Mouse (Mus musculus) neural tube, embryonic 11.5 days (tissue): ENCODE measurements around the gene Set. TPM values are rescaled to one million over a fixed set of nuclear protein-coding genes. Genes with fewer than 3 reads are reported as not detected.
A peak's percentile ranks its signal among the peaks of the same experiment; 100 is the strongest.

Experiments used
- ATAC-seq: fragments of 200-750 bp; cut with Nextera tagmentation; 2 replicates; pipeline ENCODE4 v1.8.0; 2017; ENCODE audit warnings: moderate number of reproducible peaks, mild to moderate bottlenecking, moderate TSS enrichment, moderate library complexity; ENCODE audit not compliant: insufficient read depth, low FRiP score, low TSS enrichment
- DNase-seq: peaks from one replicate; pipeline ENCODE4 v3.0.0-alpha.2; 2015; ENCODE audit warnings: low spot score
- H3K27ac ChIP-seq: fragments of 300-500 bp; sonication (generic); 2 replicates; pipeline ENCODE4 v1.5.1; 2014; ENCODE audit warnings: low read depth, mild to moderate bottlenecking, low read length
- H3K27me3 ChIP-seq: fragments of 300-500 bp; sonication (generic); 2 replicates; pipeline ENCODE4 v1.6.1; 2014; ENCODE audit warnings: mild to moderate bottlenecking, low read length, mixed read lengths; ENCODE audit not compliant: control insufficient read depth, insufficient read depth
- H3K36me3 ChIP-seq: fragments of 300-500 bp; sonication (generic); 2 replicates; pipeline ENCODE4 v1.6.1; 2014; ENCODE audit warnings: mild to moderate bottlenecking, low read length, moderate library complexity, mixed read lengths; ENCODE audit not compliant: control insufficient read depth, insufficient read depth
- H3K4me1 ChIP-seq: fragments of 300-500 bp; sonication (generic); 2 replicates; pipeline ENCODE4 v1.6.1; 2014; ENCODE audit warnings: low read length, mixed read lengths; ENCODE audit not compliant: control insufficient read depth, insufficient read depth
- H3K4me2 ChIP-seq: fragments of 300-500 bp; sonication (generic); 2 replicates; pipeline ENCODE4 v1.6.1; 2014; ENCODE audit warnings: low read depth, mild to moderate bottlenecking, moderate library complexity
- H3K4me3 ChIP-seq: fragments of 300-500 bp; sonication (generic); 2 replicates; pipeline ENCODE4 v1.5.1; 2014; ENCODE audit warnings: low read depth, low read length
- H3K9ac ChIP-seq: fragments of 300-500 bp; sonication (generic); 2 replicates; pipeline ENCODE4 v1.6.1; 2014; ENCODE audit warnings: mild to moderate bottlenecking, low read length
- H3K9me3 ChIP-seq: fragments of 300-500 bp; sonication (generic); 2 replicates; pipeline ENCODE4 v1.6.1; 2016; ENCODE audit warnings: low read length; ENCODE audit not compliant: control insufficient read depth
- WGBS: fragments of 180-500 bp; shearing (Covaris S2); extraction: QIAGEN DNeasy Blood & Tissue Kit; methylation state at CpG from one replicate; pipeline ENCODE4 v1.1.7; 2014; 5-methylcytosine and 5-hydroxymethylcytosine counted together
- polyA plus RNA-seq: library from polyadenylated mRNA; unstranded; fragments of >200 nt; fragmentation: Nextera tagmentation; extraction: Ambion mirVana; gene quantifications from 2 replicates; pipeline ENCODE4 v1.2.1, GENCODE M21; 2014

The Set gene
- polyA plus RNA-seq, 1 experiment from 2014 or later = 647 TPM

DNA sequence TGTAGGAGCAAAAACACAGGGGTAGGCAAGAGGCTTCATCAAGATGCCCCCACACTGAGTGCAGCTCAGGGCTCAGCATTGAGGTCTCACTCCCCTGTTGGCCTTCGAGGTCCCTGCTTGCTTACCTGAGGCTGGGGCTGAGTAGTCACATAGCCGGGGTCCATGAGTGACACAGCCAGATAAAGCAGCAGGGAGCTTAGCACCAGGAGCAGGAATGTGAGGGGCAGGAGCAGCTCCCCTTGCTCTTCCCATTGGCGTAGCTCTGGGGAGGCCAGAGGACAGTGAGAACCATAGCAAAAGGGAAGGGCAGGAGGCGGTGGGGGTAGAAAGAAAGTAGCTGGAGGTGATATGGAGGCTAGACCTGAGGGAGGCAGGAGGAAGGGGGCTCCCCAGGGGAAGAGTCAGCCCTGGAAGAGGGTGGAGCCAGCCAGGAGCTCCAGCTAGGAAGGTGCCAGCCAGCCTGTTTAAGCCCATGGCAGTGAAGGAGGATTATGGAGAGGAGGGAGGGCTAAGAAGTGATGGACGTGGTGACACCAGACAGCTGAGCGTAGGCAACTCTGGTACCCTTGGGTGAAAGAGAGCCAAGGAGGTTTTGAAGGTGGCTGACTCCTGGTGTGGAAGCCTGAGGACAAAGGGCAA is 35.2 kb downstream of the Set start:
- no peak for DNase-seq
- WGBS = 60% methylated on average over 6 of the region's 6 CpGs
- peak overlapping the region; percentile 73 for H3K4me2 ChIP-seq
- 0 out of 2 replicates have a peak, but pooled peaks cover 2% of the 10 kb centered on the region for H3K36me3 ChIP-seq
- H3K9ac ChIP-seq = no peak overlapping the region
- no peak for ATAC-seq
- peaks cover 4% of the 10 kb centered on the region for H3K4me1 ChIP-seq
- no peak overlapping the region for H3K27ac ChIP-seq
- H3K4me3 ChIP-seq = peak overlapping the region; percentile 55; the same call in 1 of the 2 replicates
- H3K9me3 ChIP-seq = no peaks in the 10 kb centered on the region
- no peaks in the 10 kb centered on the region for H3K27me3 ChIP-seq

GRCm38 (mm10) chr2:30093471-30094207 is 36.5 kb downstream of the Set start, which contains the start of gene Zdhhc12:
Zdhhc12 (minus strand) TSS chr2:30093648.
- Histone ChIP-seq H3K4me3 (peak within 1 kb of the TSS; percentile 55), H3K36me3 (0 out of 2 replicates have a peak, but pooled peaks cover 2% of the 10 kb centered on the region), H3K27ac (peak within 1 kb of the TSS; percentile 50; the same call in 1 of the 2 replicates), H3K27me3 (no peaks in the 10 kb centered on the region), H3K9me3 (no peaks in the 10 kb centered on the region), H3K9ac (peak within 1 kb of the TSS; percentile 62), H3K4me1 (peaks cover 4% of the 10 kb centered on the region), H3K4me2 (peak within 1 kb of the TSS; percentile 73)
- peak; percentile 94 for DNase-seq
- WGBS = under 1% methylated on average over 51 of the region's 51 CpGs
- peak; percentile 95 for ATAC-seq

DNA sequence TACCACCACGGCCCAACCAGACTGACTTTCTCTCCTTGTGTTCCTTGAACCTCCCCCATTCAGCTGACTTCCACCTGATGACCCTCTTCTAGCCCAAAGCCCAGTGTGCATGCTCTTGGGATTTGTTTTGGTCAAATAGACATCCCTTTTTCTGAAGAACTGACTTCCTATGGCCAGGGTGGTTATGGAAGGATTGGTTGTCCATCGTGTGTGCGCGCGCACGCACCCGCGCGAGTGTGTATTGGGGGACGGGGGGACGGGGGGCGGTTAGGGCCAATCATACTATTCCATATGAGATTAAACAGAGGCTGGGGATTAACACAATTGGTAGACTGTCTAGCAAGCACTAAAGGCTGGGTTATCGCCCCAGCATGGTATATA is 37.0 kb downstream of the Set start:
- 0 out of 2 replicates have a peak, but pooled peaks cover 2% of the 10 kb centered on the region for H3K36me3 ChIP-seq
- H3K4me2 ChIP-seq = peak overlapping the region; percentile 73
- WGBS = 4% methylated on average over 13 of the region's 13 CpGs
- H3K4me1 ChIP-seq = peaks cover 4% of the 10 kb centered on the region
- peak overlapping the region; percentile 55 for H3K4me3 ChIP-seq
- peak overlapping the region; percentile 50 for H3K9ac ChIP-seq
- no peak for DNase-seq
- no peak; the same call in 1 of the 2 replicates for ATAC-seq
- no peak overlapping the region for H3K27ac ChIP-seq
- no peaks in the 10 kb centered on the region for H3K9me3 ChIP-seq
- no peaks in the 10 kb centered on the region for H3K27me3 ChIP-seq

DNA sequence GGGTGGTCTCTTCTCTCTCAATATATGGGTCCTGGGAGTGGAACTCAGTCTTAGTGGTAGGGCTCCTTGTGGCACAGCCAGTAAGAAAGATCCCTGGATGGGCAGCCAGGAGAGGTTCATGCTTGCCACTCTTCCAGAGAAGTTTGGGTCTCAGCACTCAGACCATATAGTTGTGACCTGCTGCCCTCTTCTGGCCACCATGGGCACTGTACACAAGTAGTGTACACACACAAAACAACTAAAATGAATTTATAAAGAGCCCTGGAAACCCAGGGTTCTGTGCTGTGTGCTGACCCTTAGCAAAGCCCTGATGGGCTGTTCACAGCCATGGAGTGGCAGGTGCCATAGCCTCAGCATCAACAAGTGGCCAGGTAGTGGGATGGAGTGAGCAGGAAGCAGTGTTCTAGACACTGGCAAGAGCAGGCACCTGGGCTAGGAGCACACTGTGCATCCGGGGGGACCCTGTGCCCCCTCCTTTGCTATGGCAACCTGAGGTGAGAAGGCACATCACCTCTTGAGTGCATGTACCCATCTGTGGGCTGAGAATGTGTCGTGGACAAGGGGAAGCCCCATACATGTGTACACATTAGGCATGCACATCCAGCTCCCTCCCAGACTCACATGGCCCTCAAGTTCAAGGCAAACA is 38.8 kb downstream of the Set start:
- no peak for ATAC-seq
- WGBS = 77% methylated on average over 2 of the region's 2 CpGs
- DNase-seq = peak; percentile 60
- H3K4me2 ChIP-seq = no peak overlapping the region
- peaks cover 4% of the 10 kb centered on the region for H3K4me1 ChIP-seq
- H3K9me3 ChIP-seq = no peaks in the 10 kb centered on the region
- no peaks in the 10 kb centered on the region for H3K27me3 ChIP-seq
- 0 out of 2 replicates have a peak, but pooled peaks cover 2% of the 10 kb centered on the region for H3K36me3 ChIP-seq
- H3K4me3 ChIP-seq = no peak overlapping the region
- H3K27ac ChIP-seq = no peak overlapping the region
- H3K9ac ChIP-seq = no peak overlapping the region

GRCm38 (mm10) chr2:30100214-30100613 is 43.0 kb downstream of the Set start:
- Histone ChIP-seq H3K36me3 (peaks cover 6% of the 10 kb centered on the region), H3K27ac (no peak overlapping the region), H3K9me3 (no peaks in the 10 kb centered on the region), H3K4me3 (no peak overlapping the region), H3K4me1 (no peaks in the 10 kb centered on the region), H3K4me2 (no peak overlapping the region), H3K27me3 (no peaks in the 10 kb centered on the region), H3K9ac (no peak overlapping the region)
- no peak for DNase-seq
- WGBS = 72% methylated on average over 4 of the region's 4 CpGs
- no peak for ATAC-seq

DNA sequence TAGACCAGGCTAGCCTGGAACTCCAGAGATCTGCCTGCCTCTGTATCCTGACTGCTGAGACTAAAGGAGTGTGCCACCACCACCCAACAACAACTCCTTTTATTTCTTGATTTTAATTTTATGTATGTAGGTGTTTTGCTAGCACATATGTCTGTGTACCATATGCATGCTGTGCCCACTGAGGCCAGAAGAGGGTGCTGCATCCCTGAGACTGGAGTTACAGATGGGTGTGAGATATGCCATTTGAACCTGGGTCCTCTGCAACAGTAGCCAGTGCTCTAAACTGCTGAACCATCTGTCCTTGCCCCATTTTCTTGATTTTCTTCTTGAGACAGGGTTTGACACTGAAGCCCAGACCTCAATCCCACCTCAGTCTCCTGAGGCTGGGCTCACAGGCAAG is 49.2 kb downstream of the Set start:
- Histone ChIP-seq H3K4me3 (no peak overlapping the region), H3K9me3 (no peaks in the 10 kb centered on the region), H3K4me1 (no peaks in the 10 kb centered on the region), H3K36me3 (peaks cover 14% of the 10 kb centered on the region), H3K9ac (no peak overlapping the region), H3K4me2 (no peak overlapping the region), H3K27me3 (no peaks in the 10 kb centered on the region), H3K27ac (no peak overlapping the region)
- ATAC-seq (no peak), DNase-seq (peak; percentile 57)

DNA sequence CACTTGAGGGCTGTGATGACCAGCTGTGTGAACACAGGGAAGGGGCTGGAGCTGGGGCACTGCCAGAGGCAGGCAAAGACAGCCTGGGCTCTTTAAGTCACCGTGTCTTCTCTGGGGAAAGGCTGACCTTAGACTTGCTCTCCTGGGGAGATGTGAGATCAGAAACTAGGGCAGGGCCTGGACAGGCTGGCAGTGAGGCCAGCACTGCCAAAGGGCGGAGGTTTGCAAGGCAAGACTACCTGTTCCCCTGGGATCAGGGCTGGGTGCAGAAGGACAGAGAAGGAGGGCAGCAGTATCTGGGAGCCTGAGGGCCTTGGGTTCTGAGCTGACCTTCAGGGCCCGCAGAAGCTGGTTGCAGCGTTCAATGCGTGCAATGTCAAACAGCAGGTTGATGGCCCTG is 50.5 kb downstream of the Set start:
- no peak overlapping the region for H3K27ac ChIP-seq
- no peaks in the 10 kb centered on the region for H3K27me3 ChIP-seq
- 87% methylated on average over 5 of the region's 5 CpGs for WGBS
- H3K9me3 ChIP-seq = no peaks in the 10 kb centered on the region
- DNase-seq (no peak), ATAC-seq (no peak)
- H3K36me3 ChIP-seq = peaks cover 19% of the 10 kb centered on the region
- no peaks in the 10 kb centered on the region for H3K4me1 ChIP-seq
- H3K4me2 ChIP-seq = no peak overlapping the region
- no peak overlapping the region for H3K9ac ChIP-seq
- H3K4me3 ChIP-seq = no peak overlapping the region

DNA sequence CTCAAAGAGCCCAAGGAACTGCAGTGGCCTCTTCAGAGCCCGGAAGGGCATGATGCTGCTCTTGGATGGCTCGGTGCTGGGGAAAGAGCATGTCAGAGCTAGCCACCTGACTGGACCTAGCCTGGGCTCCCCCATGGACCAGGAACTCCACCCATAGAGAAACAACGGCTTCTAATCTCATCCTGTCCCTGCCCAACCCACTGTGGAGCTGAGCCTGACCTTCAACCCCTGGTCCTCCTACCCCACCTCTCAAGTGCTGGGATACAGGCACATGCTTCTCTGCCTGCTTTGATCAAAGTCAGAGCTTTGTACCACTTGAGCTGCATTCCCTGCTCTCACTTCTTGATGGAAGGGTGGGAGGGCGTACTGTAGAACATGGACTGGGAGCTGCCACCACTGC is 51.1 kb downstream of the Set start:
- WGBS = 92% methylated on average over 4 of the region's 4 CpGs
- no peaks in the 10 kb centered on the region for H3K9me3 ChIP-seq
- H3K27ac ChIP-seq = no peak overlapping the region
- H3K4me2 ChIP-seq = no peak overlapping the region
- no peak overlapping the region for H3K4me3 ChIP-seq
- H3K36me3 ChIP-seq = peaks cover 19% of the 10 kb centered on the region
- ATAC-seq (no peak), DNase-seq (no peak)
- H3K4me1 ChIP-seq = no peaks in the 10 kb centered on the region
- H3K27me3 ChIP-seq = no peaks in the 10 kb centered on the region
- no peak overlapping the region for H3K9ac ChIP-seq
